Mouse (Mus musculus) CH12.LX (cell line): ENCODE measurements around the gene Ranbp10. TPM values are rescaled to one million over a fixed set of nuclear protein-coding genes. Genes with fewer than 3 reads are reported as not detected.

Experiments used
- DNase-seq: peaks from one replicate; pipeline ENCODE4 v3.0.0-alpha.2; 2013; ENCODE audit errors: extremely low read depth
- H3K27ac ChIP-seq: 2 replicates; pipeline ENCODE4 v1.5.1; 2012; ENCODE audit warnings: low read depth, mild to moderate bottlenecking, control low read depth, moderate library complexity; ENCODE audit not compliant: insufficient read depth
- H3K27me3 ChIP-seq: replicated peaks from 2 replicates; pipeline ENCODE3; 2012; ENCODE audit warnings: inconsistent platforms
- H3K36me3 ChIP-seq, 2 experiments: replicated peaks in 1 of 2; 2 replicates each; pipeline versions ENCODE3 to v1.6.1; 2012; ENCODE audit warnings: inconsistent platforms in 1 of 2, low read length in 1 of 2, mild to moderate bottlenecking in 1 of 2, mixed read lengths in 1 of 2, moderate library complexity in 1 of 2; ENCODE audit not compliant: control insufficient read depth in 1 of 2, insufficient read depth in 1 of 2
- H3K4me1 ChIP-seq, 2 experiments: 2 replicates each; pipeline ENCODE4 v1.6.1; 2012; ENCODE audit warnings: inconsistent platforms in 1 of 2, moderate library complexity in 1 of 2; ENCODE audit not compliant: insufficient read depth in 2 of 2, control insufficient read depth in 1 of 2
- H3K4me2 ChIP-seq: 2 replicates; pipeline ENCODE4 v1.6.1; 2012; ENCODE audit warnings: low read depth, mild to moderate bottlenecking, control low read depth; ENCODE audit not compliant: poor library complexity, insufficient read depth, severe bottlenecking
- H3K4me3 ChIP-seq, 3 experiments: fragments of 150-350 bp in 1 of 3; sonication (generic) in 1 of 3; replicated peaks in 1 of 3; 2 replicates each; pipeline versions ENCODE3 to v1.5.1; 2011 to 2012; ENCODE audit warnings: low read depth in 2 of 3, low read length in 2 of 3, mild to moderate bottlenecking in 2 of 3, moderate library complexity in 2 of 3, control low read depth in 1 of 3, improper control_type of control experiment in 1 of 3, inconsistent platforms in 1 of 3, mixed read lengths in 1 of 3; ENCODE audit not compliant: poor library complexity in 1 of 3
- H3K79me2 ChIP-seq: replicated peaks from 2 replicates; pipeline ENCODE4 v1.6.1; 2012; ENCODE audit warnings: mild to moderate bottlenecking, moderate library complexity; ENCODE audit not compliant: control insufficient read depth, poor library complexity, insufficient read depth, severe bottlenecking; ENCODE audit errors: extremely low read depth
- H3K9ac ChIP-seq: 2 replicates; pipeline ENCODE4 v1.6.1; 2012; ENCODE audit warnings: low read depth, mild to moderate bottlenecking, control low read depth, moderate library complexity; ENCODE audit not compliant: insufficient read depth
- H3K9me3 ChIP-seq: replicated peaks from 2 replicates; pipeline ENCODE3; 2012; ENCODE audit warnings: low read length, inconsistent platforms, mixed read lengths
- BHLHE40 ChIP-seq: IDR thresholded peaks from 2 replicates; pipeline ENCODE4 v1.6.1; 2011; ENCODE audit warnings: mild to moderate bottlenecking, low read depth, low read length, improper control_type of control experiment
- CHD1 ChIP-seq: IDR thresholded peaks from 2 replicates; pipeline ENCODE4 v1.6.1; 2012; ENCODE audit warnings: low read depth, low read length, improper control_type of control experiment, inconsistent platforms
- CHD2 ChIP-seq: IDR thresholded peaks from 2 replicates; pipeline ENCODE4 v1.6.1; 2011; ENCODE audit warnings: low read length, improper control_type of control experiment
- CTCF ChIP-seq, 2 experiments: IDR thresholded peaks in 1 of 2; conservative IDR thresholded peaks in 1 of 2; 2 replicates each; pipeline ENCODE4 v1.5.1; 2011 to 2012; ENCODE audit warnings: low read depth in 2 of 2, low read length in 2 of 2, improper control_type of control experiment in 1 of 2, inconsistent platforms in 1 of 2, mild to moderate bottlenecking in 1 of 2, moderate library complexity in 1 of 2
- E2F4 ChIP-seq: IDR thresholded peaks from 2 replicates; pipeline ENCODE4 v1.6.1; 2011; ENCODE audit warnings: low read depth, low read length, improper control_type of control experiment; ENCODE audit not compliant: insufficient replicate concordance
- ELF1 ChIP-seq: IDR thresholded peaks from 2 replicates; pipeline ENCODE4 v1.6.1; 2014; ENCODE audit warnings: low read depth, mild to moderate bottlenecking, inconsistent platforms, low read length, improper control_type of control experiment
- EP300 ChIP-seq: IDR thresholded peaks from 2 replicates; pipeline ENCODE4 v1.6.1; 2011; ENCODE audit warnings: low read length, improper control_type of control experiment
- ETS1 ChIP-seq: conservative IDR thresholded peaks from 2 replicates; pipeline ENCODE4 v1.6.1; 2012; ENCODE audit warnings: low read depth, mild to moderate bottlenecking, inconsistent platforms, low read length, improper control_type of control experiment, moderate library complexity
- GABPA ChIP-seq: IDR thresholded peaks from 2 replicates; pipeline ENCODE4 v1.6.1; 2012; ENCODE audit warnings: low read depth, low read length, improper control_type of control experiment, inconsistent platforms; ENCODE audit not compliant: insufficient replicate concordance
- IRF4 ChIP-seq: IDR thresholded peaks from 2 replicates; pipeline ENCODE4 v1.6.1; 2014; ENCODE audit warnings: low read depth, mild to moderate bottlenecking, inconsistent platforms, low read length, improper control_type of control experiment
- JUN ChIP-seq: IDR thresholded peaks from 2 replicates; pipeline ENCODE4 v1.6.1; 2011; ENCODE audit warnings: low read depth, mild to moderate bottlenecking, low read length, improper control_type of control experiment, moderate library complexity; ENCODE audit not compliant: insufficient read depth
- JUND ChIP-seq: conservative IDR thresholded peaks from 2 replicates; pipeline ENCODE4 v1.6.1; 2011; ENCODE audit warnings: low read depth, low read length, improper control_type of control experiment
- KAT2A ChIP-seq: IDR thresholded peaks from 2 replicates; pipeline ENCODE4 v1.6.1; 2012; ENCODE audit warnings: low read length, improper control_type of control experiment, inconsistent platforms; ENCODE audit not compliant: insufficient replicate concordance
- MAFK ChIP-seq: IDR thresholded peaks from 2 replicates; pipeline ENCODE4 v1.6.1; 2011; ENCODE audit warnings: low read length, improper control_type of control experiment; ENCODE audit not compliant: insufficient replicate concordance
- MAZ ChIP-seq: IDR thresholded peaks from 2 replicates; pipeline ENCODE4 v1.6.1; 2012; ENCODE audit warnings: low read depth, mild to moderate bottlenecking, inconsistent platforms, low read length, improper control_type of control experiment, moderate library complexity
- MEF2A ChIP-seq: IDR thresholded peaks from 2 replicates; pipeline ENCODE4 v1.6.1; 2014; ENCODE audit warnings: low read depth, mild to moderate bottlenecking, inconsistent platforms, low read length, improper control_type of control experiment, borderline replicate concordance
- MXI1 ChIP-seq: IDR thresholded peaks from 2 replicates; pipeline ENCODE4 v1.6.1; 2011; ENCODE audit warnings: mild to moderate bottlenecking, low read depth, low read length, improper control_type of control experiment
- MYC ChIP-seq: IDR thresholded peaks from 2 replicates; pipeline ENCODE4 v1.6.1; 2011; ENCODE audit warnings: low read depth, mild to moderate bottlenecking, improper control_type of control experiment, low read length
- NELFE ChIP-seq: IDR thresholded peaks from 2 replicates; pipeline ENCODE4 v1.6.1; 2011; ENCODE audit warnings: low read depth, low read length, improper control_type of control experiment
- NRF1 ChIP-seq: IDR thresholded peaks from 2 replicates; pipeline ENCODE4 v1.6.1; 2014; ENCODE audit warnings: low read depth, mild to moderate bottlenecking, inconsistent platforms, low read length, improper control_type of control experiment, moderate library complexity
- PAX5 ChIP-seq: IDR thresholded peaks from 2 replicates; pipeline ENCODE4 v1.6.1; 2012; ENCODE audit warnings: low read length, inconsistent platforms, mixed read lengths
- POLR2A ChIP-seq: IDR thresholded peaks from 2 replicates; pipeline ENCODE4 v1.6.1; 2011; ENCODE audit warnings: low read depth, mild to moderate bottlenecking, improper control_type of control experiment, low read length
- POLR2AphosphoS2 ChIP-seq: IDR thresholded peaks from 2 replicates; pipeline ENCODE4 v1.6.1; 2011; ENCODE audit warnings: low read depth, low read length, improper control_type of control experiment
- RAD21 ChIP-seq: IDR thresholded peaks from 2 replicates; pipeline ENCODE4 v1.6.1; 2011; ENCODE audit warnings: low read depth, mild to moderate bottlenecking, low read length, improper control_type of control experiment, moderate library complexity
- RCOR1 ChIP-seq: conservative IDR thresholded peaks from 2 replicates; pipeline ENCODE4 v1.6.1; 2012; ENCODE audit warnings: low read depth, mild to moderate bottlenecking, inconsistent platforms, low read length, improper control_type of control experiment
- SMC3 ChIP-seq: IDR thresholded peaks from 2 replicates; pipeline ENCODE4 v1.6.1; 2011; ENCODE audit warnings: low read depth, low read length, improper control_type of control experiment
- TBP ChIP-seq: conservative IDR thresholded peaks from 2 replicates; pipeline ENCODE4 v1.6.1; 2011; ENCODE audit warnings: low read depth, low read length, improper control_type of control experiment
- TCF12 ChIP-seq: IDR thresholded peaks from 2 replicates; pipeline ENCODE4 v1.6.1; 2014; ENCODE audit warnings: low read depth, mild to moderate bottlenecking, inconsistent platforms, low read length, improper control_type of control experiment
- UBTF ChIP-seq: IDR thresholded peaks from 2 replicates; pipeline ENCODE4 v1.6.1; 2012; ENCODE audit warnings: low read depth, mild to moderate bottlenecking, inconsistent platforms, low read length, improper control_type of control experiment, moderate library complexity
- ZC3H11A ChIP-seq: IDR thresholded peaks from 2 replicates; pipeline ENCODE4 v1.6.1; 2012; ENCODE audit warnings: low read depth, mild to moderate bottlenecking, inconsistent platforms, low read length, improper control_type of control experiment
- ZKSCAN1 ChIP-seq: IDR thresholded peaks from 2 replicates; pipeline ENCODE4 v1.6.1; 2012; ENCODE audit warnings: low read depth, inconsistent platforms, low read length, improper control_type of control experiment, borderline replicate concordance
- dilution Hi-C: fragments of 300-500 bp; cut with MboI; formaldehyde crosslinking; loops from 2 replicates; pipeline ENCODE4 v1.14.3; 2020; ENCODE audit warnings: low sequenced_read_pairs; ENCODE audit not compliant: extremely low pct_unique_long_range_greater_than_20kb, extremely low pct_ligation_motif_present
- in situ Hi-C: fragments of 300-500 bp; cut with MboI; formaldehyde crosslinking; loops from 3 replicates; pipeline ENCODE4 v1.14.3; 2019; ENCODE audit warnings: low sequenced_read_pairs, low pct_ligation_motif_present, low pct_unique_long_range_greater_than_20kb, mixed read lengths
- polyA plus RNA-seq: library from polyadenylated mRNA; unstranded; fragments of >175 nt; gene quantifications from 2 replicates; pipeline ENCODE4 v1.2.1, GENCODE M21; 2012; ENCODE audit warnings: low read depth; ENCODE audit not compliant: insufficient read length
- total RNA-seq, 2 experiments: library from RNA; depleted of rRNA; stranded (reverse); fragments of 300-350 nt in 1 of 2; fragments of >200 nt in 1 of 2; gene quantifications; 2 replicates each; pipeline ENCODE4 v1.2.3; 2012 to 2014

Gene Ranbp10
- total and polyA plus RNA-seq, 3 experiments: 7.4 to 15.8 (median 8.7) TPM

DNA sequence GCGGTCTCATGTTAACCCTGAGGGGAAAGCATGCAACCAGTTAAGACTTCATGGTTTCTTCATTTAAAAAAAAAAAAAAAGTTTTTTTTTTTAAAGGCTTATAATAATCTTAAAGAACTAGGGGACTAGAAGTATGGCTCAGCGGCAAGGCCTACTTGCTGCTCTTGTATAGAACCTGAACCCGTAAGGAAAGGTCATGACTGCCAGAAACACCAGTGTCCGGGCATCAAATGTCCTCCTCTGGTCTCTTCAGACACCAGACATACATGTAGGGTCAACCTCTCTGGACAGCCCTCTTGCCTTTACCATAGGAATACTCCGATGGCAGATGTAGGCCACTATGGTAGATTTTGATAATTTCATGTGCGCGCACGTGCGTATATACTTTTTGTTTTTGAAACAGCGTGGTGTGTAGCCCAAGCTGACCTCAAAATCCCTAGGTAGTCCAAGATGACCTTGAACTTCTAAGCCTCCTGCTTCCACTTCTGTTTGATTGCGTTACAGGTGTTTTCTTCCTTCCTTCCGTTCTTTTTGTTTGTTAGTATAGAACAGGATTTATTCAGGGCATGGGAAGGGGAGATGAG, 25.1 kb upstream of the Ranbp10 start:
- Histone ChIP-seq H3K36me3 (peaks cover 15 to 25% of the 10 kb centered on the region in 2 experiments), H3K79me2 (peaks cover 20% of the 10 kb centered on the region), H3K4me1 (peaks cover 3 to 30% of the 10 kb centered on the region in 2 experiments; a peak in 2 of 4 replicates), H3K27ac (no peak overlapping the region), H3K4me3 (peak overlapping the region in 2 of 3 experiments; percentile 70 to 81), H3K9ac (no peak overlapping the region), H3K4me2 (0 out of 2 replicates have a peak overlapping the region, but pooled peaks have one; percentile 52), H3K27me3 (no peaks in the 10 kb centered on the region), H3K9me3 (no peaks in the 10 kb centered on the region)
- in situ Hi-C loops: no loop called here
- no peak for TF ChIP-seq NRF1
- no peak for TF ChIP-seq IRF4
- TF ChIP-seq E2F4: no peak
- TF ChIP-seq ZKSCAN1: no peak
- no peak for TF ChIP-seq JUN
- no peak for TF ChIP-seq NELFE
- TF ChIP-seq RCOR1: no peak
- TF ChIP-seq POLR2A: no peak
- dilution Hi-C loops: no loop called here
- DNase-seq: no peak

DNA sequence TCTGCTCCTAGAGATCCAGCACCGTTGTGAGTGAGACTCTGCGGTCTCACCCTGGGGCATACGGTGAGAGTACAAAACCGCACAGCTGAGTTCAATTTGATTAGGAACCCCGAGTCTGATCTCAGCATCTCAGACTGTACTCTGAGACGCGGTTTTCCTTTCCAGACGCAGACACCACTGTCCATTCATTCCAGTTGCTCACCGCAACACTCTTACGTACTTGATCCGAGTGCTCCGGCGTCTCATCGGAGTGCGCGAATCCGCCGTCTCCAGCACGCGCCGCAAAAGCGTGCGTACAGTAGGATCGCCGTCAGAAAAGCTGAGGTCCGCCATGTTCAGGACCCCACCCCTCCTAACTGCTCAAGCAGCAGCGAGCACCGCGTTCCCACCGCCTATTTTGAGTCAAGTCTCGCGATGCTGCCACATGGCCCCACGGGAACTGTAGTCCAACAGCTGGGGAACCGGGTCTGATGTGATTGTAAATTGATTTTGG, 24.5 kb upstream of the Ranbp10 start:
- Histone ChIP-seq H3K9ac (peak overlapping the region; percentile 79), H3K4me3 (peak overlapping the region; percentile 70 to 89 (median 81)), H3K27me3 (no peaks in the 10 kb centered on the region), H3K4me1 (peaks cover 3 to 25% of the 10 kb centered on the region in 2 experiments; a peak in 2 of 4 replicates), H3K4me2 (peak overlapping the region; percentile 86), H3K9me3 (no peaks in the 10 kb centered on the region), H3K36me3 (peaks cover 21 to 31% of the 10 kb centered on the region in 2 experiments), H3K79me2 (peaks cover 15% of the 10 kb centered on the region), H3K27ac (peak overlapping the region; percentile 29; the same call in 1 of the 2 replicates)
- dilution Hi-C loops (no loop called here), in situ Hi-C loops (no loop called here)
- DNase-seq: peak; percentile 95
- TF ChIP-seq GABPA (peak; percentile 41; the same call in 1 of the 2 replicates), ETS1 (no peak), TBP (peak; percentile 67; the same call in 1 of the 2 replicates), SMC3 (no peak), NELFE (peak; percentile 94), CHD1 (no peak), ZC3H11A (no peak), UBTF (no peak), ELF1 (peak; percentile 50), PAX5 (no peak), JUND (no peak), EP300 (no peak), CHD2 (peak; percentile 100), JUN (no peak), KAT2A (peak; percentile 94; the same call in 1 of the 2 replicates), TCF12 (peak; percentile 84), POLR2AphosphoS2 (peak; percentile 69; the same call in 1 of the 2 replicates), E2F4 (no peak), MYC (peak; percentile 87), RCOR1 (no peak), MEF2A (peak; percentile 81), BHLHE40 (peak; percentile 59; the same call in 1 of the 2 replicates), RAD21 (no peak), MXI1 (peak; percentile 90), POLR2A (peak; percentile 92), MAZ (peak; percentile 53; the same call in 1 of the 2 replicates), MAFK (no peak), CTCF (conservative IDR thresholded peaks at IDR 0.05 in 1 of 2, IDR thresholded peaks at IDR 0.05 in 1 of 2; ENCODE audit: low read depth in 2 of 2, low read length in 2 of 2) (no peak)
